Mouse (Mus musculus) urinary bladder, postnatal 4 days (tissue): ENCODE data around the gene Gprc5a.

Source experiments
- DNase-seq, 2 experiments: peaks; one replicate each; pipeline ENCODE4 v3.0.0; 2021 to 2022; ENCODE audit warnings: low spot score in 2 of 2

Gprc5a gene

DNA sequence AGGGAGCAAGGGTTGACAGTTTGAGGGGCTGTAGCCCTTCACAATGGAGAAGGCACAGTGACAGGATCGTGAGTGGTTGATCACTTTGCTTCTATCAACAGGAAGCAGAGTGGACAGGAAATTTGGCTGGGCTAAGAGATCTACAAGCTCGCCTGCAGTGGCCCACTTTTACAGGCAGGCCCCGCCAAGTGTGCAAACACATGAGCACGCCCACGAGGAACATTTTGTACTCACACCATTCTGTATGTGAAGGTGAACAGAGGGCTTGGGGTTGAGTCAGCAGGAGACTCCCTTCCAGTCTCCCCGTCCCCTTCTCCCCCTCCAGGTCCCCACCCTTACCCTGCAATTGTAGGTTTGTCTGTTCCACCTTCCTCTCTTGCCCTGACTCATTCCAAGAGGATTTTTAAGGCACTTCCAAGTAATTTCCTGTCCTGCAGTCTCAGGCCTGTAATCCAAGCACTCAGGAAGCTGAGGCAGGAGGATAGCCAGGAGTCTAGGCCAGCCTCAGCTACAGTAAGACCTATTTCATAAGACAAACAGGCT lies 9.0 kb downstream of the Gprc5a start:
- no peak for DNase-seq

DNA sequence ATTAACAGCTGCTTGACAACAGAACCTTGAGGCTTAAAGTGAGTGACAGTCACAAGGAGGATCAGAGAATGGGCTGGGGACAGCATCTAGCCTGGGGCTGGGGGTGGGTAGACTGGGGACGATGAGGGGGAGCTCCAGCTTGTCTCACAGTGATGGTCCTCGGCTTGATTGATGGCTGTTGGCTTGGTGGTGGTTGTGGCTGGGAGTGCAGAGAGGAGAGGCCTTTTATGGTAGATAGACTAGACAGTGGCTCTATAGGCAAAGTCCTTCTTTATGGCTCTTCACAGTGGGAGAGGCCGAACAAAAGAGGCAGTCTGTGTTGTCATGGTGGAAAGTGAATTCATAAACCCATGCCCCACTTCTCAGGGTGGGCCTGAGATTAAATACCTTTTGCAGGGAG lies 10.8 kb downstream of the Gprc5a start:
- DNase-seq, result no peak

DNA sequence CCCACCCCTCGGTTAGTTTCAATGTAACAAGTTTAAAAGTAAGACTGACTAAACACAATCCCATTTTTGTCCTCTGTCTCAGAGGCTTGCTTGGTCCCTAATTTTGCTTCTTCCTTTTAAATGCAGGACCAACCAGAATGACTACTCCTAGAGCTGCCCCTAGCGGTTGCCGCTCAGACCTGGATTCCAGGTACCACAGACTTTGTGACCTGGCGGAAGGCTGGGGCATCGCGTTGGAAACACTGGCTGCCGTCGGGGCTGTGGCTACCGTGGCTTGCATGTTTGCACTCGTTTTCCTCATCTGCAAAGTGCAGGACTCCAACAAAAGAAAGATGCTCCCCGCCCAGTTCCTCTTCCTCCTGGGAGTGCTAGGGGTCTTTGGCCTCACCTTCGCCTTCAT lies 13.0 kb downstream of the Gprc5a start:
- DNase-seq, result no peak

DNA sequence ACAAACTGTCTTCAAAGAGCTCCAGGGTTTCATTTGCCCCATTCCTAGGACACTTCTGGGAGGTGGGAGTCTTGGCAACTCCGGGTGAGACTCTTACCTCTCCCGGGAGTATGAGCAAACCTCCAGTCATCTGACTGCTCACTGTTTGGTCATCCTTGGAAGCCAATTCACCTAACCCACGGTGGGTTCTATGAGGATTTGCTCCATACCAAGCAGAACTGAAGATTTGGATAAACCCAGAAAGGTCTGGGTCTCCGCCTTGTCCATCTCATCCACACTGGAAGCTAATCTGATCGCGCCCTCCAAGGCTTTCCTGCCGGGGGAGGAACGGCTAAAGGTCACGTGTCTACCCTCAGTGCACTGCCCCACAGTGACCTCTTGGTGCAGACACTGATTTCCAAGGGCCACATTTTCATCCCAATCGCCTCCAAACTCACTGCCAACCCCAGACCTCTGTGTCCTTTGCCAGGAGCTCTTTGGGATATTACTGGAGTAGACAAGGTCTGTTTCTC lies 18.6 kb downstream of the Gprc5a start:
- no peak for DNase-seq

DNA sequence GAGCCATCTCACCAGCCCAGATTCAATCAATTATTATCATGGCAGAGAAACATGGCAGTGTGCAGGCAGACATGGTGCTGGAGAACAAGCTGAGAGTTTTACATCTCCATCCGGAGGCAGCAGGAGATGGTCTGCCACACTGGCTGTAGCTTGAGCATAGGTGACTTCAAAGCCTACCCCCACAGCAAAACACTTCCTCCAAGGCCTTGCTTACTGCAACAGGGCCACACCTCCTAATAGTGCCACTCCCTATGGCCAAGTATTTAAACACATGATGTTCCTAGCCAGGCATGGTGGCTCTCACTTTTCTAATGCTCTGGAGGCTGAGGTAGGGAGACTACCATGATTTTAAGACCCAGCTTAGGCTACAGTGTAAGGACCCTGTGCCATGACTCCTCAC lies 20.3 kb downstream of the Gprc5a start:
- no peak for DNase-seq

DNA sequence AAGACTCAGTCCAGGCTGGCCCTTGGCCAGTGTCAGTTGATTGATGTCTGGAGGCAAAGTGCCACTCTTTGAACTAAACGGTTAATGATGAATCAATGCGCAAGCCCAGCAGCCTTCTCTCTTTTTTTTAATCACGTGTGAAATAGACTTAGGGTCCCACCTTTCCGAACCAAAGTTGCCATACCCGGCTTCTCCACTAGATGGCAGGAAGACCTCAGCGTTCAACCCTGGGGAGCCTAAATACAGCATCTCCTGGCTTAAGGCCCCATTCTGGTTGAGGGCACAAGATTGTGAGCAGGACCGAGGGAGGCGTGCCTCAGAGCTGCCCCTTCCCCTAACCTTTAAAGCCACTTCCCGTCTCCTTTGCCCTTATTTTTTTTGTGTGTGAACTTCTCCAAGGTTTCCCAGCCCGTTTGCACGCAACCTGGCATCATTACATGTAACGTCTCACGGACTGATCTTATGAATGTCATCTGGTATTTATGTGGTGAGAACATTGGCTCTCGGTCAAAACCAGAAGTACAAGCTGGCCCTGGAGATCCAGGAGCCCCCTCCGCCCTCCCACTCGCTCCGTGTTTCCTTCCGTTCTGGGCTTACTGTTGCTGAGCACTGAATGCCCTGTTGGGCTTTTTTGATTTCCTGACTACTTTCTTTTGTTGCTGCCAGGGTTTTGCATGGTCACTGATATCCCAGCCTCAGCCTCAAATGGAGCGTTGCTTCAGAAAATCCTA lies 22.4 kb downstream of the Gprc5a start:
- peak; percentile 71 to 86 for DNase-seq

DNA sequence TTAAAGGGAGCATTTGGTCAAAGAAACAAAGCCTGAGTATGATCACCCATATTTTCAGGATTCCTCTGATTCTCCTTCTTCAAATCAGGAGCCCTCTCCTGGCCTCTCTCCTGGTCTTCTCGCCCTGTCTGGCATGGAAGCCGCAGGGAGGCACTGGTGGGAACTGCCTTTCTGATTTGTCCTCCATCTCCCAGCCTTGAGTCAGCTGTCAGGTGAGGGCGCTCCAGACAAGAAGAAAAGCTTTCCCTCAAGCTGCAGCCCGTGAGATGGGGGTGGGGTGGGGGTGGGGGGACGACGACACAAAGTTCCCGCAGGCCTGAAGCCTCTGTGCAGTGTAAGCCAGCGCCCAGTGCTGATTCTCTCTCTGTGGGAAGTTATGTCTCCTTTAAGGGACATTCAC lies 24.3 kb downstream of the Gprc5a start:
- DNase-seq, result no peak

DNA sequence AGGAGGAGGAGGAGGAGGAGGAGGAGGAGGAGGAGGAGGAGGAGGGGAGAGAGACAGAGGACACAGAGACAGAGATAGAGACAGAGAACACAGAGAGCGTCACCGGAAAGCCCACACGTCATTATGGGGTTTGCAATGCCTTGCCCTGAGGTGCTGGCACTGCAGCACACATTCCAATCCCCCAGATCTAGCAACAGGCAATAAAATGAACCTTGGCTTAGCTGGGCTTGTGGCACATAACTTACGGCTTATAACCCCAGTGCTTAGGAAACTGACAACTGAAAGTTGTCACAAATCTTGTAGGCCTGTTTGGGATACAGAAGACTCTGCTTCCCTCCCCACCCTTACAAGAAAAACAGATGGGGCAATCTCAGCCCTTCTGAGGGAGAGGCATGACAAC lies 25.2 kb downstream of the Gprc5a start:
- DNase-seq, result no peak

DNA sequence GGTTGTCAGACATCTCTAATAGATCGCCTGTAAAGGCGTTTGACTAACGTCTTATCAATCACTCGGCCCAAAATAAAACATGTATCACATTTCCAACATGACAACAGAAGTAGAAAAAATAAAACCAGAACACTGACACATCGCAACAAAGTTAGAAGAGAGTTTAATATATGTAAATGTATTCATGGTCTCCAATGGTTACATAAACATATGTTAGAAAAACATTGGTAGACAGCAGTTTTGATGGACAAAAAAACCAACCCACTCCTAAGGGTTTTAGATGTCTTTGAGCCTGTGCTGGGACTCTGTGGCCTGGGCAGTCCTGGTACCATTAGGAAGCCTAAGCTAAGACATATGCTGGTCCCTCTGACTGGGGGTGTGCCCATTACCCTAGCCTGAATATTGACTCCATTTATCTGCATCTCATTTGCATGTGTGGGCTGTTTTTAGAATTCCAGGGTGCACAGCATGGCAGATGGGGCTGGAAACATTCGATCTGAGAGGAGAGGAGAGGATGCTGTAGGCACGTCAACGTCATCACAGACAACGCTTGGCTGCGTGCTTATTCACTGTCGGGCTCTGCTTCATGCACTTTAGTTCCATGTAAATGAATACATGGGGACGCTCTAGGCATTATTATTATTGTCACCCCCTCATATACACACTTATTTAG lies 27.5 kb downstream of the Gprc5a start:
- no peak for DNase-seq

DNA sequence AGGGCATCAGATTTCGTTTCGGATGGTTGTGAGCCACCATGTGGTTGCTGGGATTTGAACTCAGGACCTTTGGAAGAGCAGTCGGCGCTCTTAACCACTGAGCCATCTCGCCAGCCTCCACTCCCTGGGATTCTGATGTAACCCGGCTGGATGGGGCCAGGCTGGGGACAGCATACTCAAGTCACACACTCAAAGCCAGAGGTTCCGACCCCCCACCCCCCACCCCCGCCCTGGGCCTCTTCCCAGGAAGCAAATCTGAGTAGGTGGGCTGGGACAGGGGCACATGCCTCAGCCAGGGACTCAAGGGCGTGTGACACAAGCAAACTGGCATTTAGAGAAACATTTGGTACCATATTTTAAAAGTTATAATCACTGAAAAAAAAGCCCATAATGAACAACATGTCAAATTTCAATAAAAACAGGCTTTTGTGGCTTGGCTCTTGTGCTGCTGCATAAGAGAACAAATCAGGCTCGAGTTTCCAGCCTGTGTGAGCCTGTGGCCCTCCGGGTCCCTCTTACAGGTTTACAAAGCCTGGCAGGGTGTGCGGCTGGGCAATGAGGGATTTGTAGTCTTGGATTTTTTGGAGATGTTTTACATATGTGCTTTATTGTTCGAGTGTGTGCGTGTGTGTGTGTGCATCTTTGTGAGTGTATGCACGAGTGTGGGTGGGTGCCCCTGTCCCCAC lies 35.5 kb downstream of the Gprc5a start:
- DNase-seq, result no peak

DNA sequence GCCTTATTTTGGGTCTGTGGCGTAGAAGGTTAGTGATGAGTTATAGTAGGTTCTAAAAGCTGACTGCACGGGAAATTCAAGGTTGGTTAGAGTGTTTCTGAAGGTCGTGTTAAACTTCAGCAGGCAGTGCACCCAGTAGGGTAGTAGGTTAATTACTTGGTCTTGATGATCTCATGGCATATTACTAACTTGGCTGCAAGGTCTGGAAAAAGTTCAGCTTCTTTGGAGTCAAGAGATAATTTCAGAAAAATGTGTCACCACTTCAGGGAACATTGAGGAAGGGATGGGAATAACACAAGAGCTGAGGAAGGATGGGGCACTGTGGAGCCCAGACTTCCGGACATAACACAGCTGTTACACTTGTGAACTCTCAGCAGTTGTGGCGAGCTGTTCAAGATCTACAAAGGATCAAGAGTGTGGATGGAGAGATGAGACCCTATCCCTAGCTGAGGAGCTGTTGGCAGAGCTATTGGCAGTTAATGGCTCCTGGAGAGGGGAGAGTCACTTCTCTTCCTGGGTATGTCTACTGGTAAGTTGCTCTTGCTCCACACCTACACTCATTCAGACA lies 37.4 kb downstream of the Gprc5a start:
- DNase-seq, result no peak

DNA sequence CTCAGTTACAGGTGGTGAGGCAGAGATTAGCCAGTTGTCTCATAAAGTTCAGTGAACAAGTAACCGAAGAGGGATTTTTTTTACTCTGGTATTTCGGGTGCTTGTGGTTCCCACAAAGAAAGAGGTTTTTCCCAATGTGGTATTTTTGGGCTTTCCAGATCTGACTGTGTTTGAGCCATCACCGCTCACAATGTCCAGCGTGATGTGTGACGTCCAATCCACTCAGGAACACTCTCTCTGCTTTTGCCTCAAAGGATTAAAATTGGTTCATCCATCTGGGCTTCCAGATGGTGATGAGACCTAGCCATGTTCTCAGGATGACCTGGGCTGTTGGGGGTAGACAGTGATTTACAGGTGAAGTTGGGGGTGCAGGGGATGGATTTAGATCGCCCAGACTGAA lies 41.6 kb downstream of the Gprc5a start:
- no peak for DNase-seq

DNA sequence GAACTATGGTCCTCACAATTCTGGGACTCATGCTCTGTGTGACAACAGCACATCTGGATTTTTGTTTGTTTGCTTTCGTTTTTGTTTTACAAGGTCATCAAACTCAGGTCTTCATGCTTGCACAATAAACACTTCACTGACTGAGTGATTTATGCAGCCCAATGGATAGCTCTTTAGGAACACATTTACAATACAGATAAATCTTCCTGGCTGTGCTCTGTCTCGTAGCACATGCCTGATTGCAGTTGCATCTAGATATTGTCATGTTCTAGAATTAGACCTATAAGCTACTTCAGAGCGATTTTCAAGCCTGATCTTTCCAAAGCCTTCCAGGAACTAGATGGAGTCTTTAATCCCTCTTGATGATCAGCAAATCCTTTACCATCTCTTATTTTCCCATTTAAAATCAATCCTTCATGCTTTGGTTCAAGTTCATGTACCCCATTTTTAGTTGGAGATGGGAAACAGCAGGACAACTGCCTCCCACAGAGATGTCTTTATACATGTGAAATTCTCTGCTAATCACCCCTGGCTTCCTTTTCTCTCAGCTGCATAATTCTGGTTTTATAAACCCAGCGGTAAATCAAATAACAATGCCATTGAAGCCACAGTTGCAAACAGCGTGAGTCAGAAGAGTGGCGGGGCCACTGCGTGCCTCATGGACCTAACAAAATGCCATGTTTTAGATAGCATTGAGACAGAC lies 47.1 kb downstream of the Gprc5a start:
- no peak for DNase-seq

DNA sequence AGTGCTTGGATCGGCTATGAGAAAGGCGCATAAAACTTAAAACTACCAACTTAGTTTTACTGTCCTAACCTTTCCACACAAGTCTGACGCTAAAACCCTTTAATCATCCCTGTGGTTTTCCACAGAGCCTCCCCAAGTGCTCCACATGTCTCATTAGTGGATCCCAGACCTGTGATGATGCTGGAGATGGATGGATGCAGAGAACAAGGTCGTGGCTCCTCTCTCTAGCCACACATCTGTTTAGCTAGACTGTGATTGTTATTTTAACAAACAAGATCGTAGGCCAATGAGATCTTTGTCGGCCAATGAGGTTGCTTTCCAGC lies 47.6 kb downstream of the Gprc5a start:
- DNase-seq, result no peak

DNA sequence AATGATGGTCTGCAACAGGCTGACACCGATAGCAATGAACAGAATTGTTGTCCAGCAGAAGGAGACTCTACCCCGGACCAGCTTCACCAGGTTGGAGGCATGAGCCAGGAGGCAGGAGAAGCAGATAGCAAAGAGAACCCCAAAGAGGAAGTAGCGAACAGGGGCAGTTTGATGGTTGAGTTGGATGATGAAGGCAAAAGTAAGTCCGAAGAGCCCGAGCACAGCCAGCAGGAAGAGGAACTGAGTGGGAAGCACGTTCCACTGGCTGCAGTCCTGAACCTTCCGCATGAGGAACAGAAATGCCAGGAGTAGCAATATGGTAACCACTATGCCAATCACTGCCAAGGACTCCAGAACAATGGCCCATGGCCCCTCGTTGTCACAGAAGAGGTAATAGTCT lies 51.0 kb downstream of the Gprc5a start:
- no peak for DNase-seq

DNA sequence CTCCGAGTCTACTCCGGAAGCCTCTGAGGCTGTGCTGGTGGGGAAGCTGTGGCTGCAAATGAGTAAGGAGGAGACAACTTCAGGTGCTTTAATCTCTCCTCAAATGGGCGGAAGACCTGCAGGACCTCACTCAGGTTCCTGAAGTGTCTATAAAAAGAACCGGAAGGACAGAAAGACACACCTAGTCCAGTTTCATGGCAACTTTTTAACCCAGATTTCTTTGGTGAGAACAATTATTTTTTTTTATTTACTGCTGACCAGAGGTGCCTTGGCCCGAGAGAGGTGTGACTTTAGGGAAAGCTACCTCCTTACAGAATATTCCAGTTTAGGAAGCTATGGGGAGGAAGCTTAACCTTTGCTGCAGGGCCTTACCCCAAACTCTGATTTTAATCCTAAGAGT lies 52.7 kb downstream of the Gprc5a start, which contains the start of gene Gprc5d:
TSS of gene Gprc5d (minus strand) at position 101 of the 400 bp plus-strand sequence.
- DNase-seq, result no peak

DNA sequence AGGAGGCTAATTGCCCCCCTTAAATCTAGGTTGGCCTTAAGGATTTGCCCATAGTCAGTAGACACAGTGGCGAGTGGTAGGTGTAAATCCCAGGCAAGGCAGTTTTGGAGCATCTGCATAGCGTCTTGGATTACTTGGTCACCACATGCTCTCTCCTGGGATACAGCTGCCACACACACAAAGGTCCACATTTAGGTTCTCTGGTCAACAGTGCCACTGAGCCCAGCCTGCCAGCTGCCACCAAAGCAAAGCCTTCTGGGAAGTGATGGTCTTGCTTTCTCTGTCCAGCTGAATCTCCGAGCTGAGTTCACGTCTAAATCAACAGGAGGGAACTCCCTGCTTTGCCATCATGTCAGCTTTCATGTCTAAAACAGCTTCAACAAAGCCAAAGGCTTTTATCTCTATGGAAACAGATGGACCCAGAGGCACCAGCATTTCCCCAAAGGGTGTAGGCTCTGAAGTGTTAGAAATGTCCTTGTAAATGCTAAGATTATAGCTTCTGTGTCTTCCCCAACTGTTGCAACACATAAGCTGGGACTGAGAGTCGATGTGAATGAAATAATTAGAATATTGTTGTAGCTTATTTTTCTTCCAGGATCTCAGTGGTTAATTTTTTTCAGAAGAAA lies 59.4 kb downstream of the Gprc5a start:
- no peak for DNase-seq

DNA sequence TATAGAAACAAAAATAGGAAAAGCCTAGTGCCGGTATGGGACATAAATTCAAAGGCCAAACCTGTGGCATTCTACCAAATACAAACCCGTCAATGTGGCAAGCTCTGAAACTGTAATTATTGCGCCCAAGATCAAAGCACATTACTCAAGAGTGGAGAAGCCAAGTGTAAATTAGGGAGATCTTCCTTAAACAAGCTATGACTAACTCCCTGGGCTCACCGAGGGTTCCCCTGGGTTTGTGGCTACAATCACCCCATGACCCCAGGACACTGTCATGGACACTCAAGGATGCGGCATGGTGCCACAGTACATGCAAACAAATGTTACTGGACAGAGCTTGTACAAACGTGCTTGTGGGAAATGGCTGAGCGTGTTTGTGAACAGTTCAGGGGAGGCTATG lies 67.6 kb downstream of the Gprc5a start:
- DNase-seq, result no peak

DNA sequence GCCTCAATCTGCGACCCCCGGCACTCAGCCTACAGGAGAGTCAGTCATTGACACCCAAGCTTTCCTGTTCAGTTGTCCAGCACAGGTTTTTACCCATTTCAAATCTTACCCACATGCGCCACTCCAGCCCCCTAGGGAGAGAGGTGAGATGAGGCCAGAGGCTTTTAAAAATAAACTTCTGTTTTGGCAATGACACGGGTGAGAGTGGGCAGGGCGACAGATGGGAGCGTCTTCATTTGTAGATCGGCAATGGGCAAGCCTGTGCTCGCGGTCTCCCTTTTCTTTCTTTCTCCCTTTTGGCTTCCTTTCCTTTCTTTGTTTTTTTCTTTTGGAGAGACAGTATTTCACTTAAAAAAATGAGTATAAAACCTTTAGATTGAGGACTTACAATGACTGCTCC lies 68.0 kb downstream of the Gprc5a start:
- DNase-seq, result no peak
